Mouse (Mus musculus): Measurements from ENCODE around the gene Rarb. TPM values are rescaled to one million over a fixed set of nuclear protein-coding genes. Genes with fewer than 3 reads are reported as not detected.

Gene Rarb
- polyA plus RNA-seq, 1 experiment from 2014 or later: 18.3 TPM

DNA sequence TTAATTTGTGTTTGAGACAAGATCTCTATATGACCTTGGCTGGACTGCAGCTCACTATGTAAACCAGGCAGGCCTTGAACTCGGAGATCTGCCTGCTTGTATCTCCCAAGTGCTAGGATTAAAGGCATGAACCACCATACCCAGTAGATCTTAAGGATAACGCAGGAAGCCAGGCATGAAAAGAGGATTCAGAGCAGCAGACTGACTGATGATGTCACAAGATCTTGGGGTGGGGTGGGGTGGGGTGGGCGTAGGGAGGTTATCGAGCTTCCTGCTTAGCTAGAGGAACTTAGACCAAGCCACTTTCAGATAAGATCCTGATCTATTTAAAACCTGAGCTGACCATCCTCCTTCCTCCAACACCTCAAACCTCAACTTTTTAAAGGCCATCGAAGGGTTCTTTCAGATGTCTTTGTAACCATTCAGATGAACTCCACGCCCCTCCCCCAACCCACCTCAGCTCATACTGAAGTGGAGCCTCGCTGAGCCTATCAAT lies 249.4 kb downstream of the Rarb start:
- H3K4me2 ChIP-seq: no peak overlapping the region

DNA sequence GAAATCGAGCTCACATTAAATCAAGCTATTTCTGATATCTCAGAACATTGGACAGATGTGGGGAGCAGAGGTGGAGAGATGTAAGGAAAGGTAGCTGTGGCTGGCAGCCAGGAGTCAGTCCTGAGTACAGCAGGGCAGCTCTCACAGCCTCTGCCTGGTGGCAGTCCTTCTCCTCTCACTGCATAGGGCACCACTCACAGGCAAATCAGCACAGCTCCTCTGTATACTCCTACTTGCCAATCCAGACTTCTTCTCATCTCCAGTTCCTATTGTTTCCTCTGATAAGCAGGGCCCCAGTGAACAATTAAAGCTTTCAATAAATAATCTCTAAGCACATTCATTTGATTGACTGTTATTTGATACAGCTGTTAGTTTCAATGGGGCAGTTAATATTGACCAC lies 252.0 kb downstream of the Rarb start:
- no peak overlapping the region for H3K4me3 ChIP-seq
- no peak overlapping the region for H3K27ac ChIP-seq (replicated peaks)
- ATAC-seq (ENCODE audit: low FRiP score, low read depth): no peak
- no peaks in the 10 kb centered on the region for H3K4me1 ChIP-seq (replicated peaks)
- no peak overlapping the region for H3K9ac ChIP-seq
- H3K36me3 ChIP-seq: no peaks in the 10 kb centered on the region
- WGBS: 86% methylated on average over 1 of the region's 1 CpGs
- no peaks in the 10 kb centered on the region for H3K9me3 ChIP-seq
- H3K4me2 ChIP-seq: no peak overlapping the region
- H3K27me3 ChIP-seq: no peaks in the 10 kb centered on the region

More for the DNA sequence above, 249.4 kb downstream of the Rarb start:
- H3K9me3 ChIP-seq: no peaks in the 10 kb centered on the region
- peaks cover 6% of the 10 kb centered on the region; the same call in 1 of the 2 replicates for H3K4me1 ChIP-seq (replicated peaks)
- WGBS: 52% methylated on average over 7 of the region's 7 CpGs
- no peak for ATAC-seq (ENCODE audit: low FRiP score, low read depth)
- no peak overlapping the region for H3K4me3 ChIP-seq
- H3K9ac ChIP-seq: no peak overlapping the region
- no peak overlapping the region for H3K27ac ChIP-seq (replicated peaks)
- no peaks in the 10 kb centered on the region for H3K36me3 ChIP-seq
- H3K27me3 ChIP-seq: peaks cover 8% of the 10 kb centered on the region

DNA sequence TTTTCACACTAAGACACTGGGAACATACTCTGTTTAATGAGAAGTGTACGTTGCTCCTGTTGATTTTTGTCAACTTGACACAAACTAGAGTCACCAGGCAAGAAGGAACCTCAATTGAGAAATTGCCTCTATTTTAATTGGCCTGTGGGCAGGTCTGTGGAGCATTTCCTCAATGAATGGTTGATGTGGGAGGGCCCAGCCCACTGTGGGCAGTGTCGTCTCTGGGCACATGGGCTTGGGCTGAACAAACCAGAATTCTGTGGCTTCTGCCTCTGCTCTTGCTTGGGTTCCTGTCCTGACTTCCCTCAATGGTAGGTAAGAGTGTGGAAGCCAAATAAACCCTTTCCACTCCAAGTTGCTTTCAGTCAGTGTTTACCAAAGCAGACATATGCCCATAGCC lies 255.0 kb downstream of the Rarb start:
- Histone ChIP-seq H3K9ac (no peak overlapping the region), H3K9me3 (no peaks in the 10 kb centered on the region), H3K4me3 (no peak overlapping the region), H3K27me3 (no peaks in the 10 kb centered on the region), H3K27ac (replicated peaks) (no peak overlapping the region), H3K4me2 (no peak overlapping the region), H3K36me3 (no peaks in the 10 kb centered on the region), H3K4me1 (replicated peaks) (no peaks in the 10 kb centered on the region)
- ATAC-seq (ENCODE audit: low FRiP score, low read depth): no peak
- 73% methylated on average over 2 of the region's 2 CpGs for WGBS

DNA sequence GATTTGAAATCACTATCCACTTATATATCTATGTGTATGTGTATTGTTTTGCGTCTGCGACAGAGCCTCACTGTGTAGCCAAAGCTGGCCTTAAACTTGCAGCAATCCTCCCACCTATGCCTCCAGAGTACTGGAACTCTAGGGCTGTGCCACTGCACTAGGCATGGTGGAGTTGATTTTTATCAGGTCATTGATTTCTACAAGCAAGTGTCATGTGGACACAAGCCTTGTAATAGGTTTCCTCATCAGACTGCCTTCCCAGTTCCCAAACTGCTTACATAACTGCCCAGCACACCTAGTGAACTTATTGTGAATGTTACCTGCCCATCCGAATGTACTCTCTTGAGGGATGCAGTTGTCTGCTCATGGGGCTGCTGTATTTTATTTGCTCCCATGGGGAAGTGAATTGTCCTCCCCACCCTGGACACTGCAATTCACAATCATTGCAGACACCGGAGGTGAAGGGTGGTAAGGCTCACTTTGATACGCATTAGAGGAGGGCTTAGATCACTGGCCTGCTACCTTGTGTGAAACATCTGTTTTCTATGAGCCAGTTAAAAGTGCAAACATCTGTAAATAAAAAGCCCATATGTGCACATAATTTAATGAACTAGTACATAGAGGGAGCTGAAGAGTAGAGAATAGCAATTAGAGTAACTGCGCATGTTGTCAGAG lies 257.3 kb downstream of the Rarb start:
- no peak overlapping the region for H3K27ac ChIP-seq (replicated peaks)
- no peaks in the 10 kb centered on the region for H3K4me1 ChIP-seq (replicated peaks)
- H3K4me3 ChIP-seq: no peak overlapping the region
- 88% methylated on average over 6 of the region's 6 CpGs for WGBS
- no peaks in the 10 kb centered on the region for H3K9me3 ChIP-seq
- H3K36me3 ChIP-seq: no peaks in the 10 kb centered on the region
- H3K9ac ChIP-seq: no peak overlapping the region
- H3K27me3 ChIP-seq: no peaks in the 10 kb centered on the region
- H3K4me2 ChIP-seq: no peak overlapping the region
- no peak for ATAC-seq (ENCODE audit: low FRiP score, low read depth)

DNA sequence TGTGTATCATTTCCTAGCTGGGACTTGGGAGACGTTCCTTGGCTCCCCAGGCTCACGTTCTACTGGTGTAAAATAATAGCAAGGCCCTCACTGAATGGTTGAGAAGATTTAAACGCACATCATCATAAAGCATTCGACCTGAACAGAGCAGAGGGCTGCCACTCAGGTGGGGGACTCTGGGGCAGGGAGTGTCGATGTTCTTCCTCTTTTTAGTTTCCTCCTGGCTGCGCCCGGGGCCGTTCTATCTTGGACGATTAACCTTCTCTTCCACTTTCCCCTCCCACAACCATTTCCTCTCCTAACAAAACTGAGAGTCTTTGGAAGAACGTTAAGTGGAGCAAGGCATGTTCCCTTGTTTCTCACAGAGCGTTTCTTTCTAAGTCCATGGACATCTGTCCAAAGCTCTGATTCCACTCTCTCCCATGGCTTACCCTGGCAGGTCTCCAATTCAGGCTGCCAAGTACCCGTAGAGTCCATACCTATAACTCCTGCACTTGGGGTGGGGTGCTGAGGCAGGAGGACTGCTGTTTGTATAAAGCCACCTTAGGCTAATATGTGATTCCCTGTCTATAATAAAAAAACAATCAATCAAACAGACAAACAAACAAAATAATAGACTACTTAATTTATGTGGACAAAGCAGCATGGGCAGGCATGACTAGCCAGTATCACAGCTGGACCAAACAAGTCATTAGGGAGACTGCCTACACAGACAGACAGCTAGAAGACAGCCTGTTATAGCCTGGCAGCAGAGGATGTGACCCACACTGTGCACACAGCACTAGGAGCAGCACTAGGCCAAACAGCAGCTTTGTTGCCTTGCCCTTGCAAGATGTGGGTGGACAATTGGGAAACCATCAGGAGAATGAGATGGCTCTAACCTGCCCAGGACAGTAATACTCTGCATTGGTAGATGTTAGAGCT lies 259.4 kb downstream of the Rarb start:
- no peak overlapping the region for H3K27ac ChIP-seq (replicated peaks)
- H3K4me3 ChIP-seq: no peak overlapping the region
- H3K9me3 ChIP-seq: no peaks in the 10 kb centered on the region
- H3K4me1 ChIP-seq (replicated peaks): peaks cover 9% of the 10 kb centered on the region
- H3K27me3 ChIP-seq: no peaks in the 10 kb centered on the region
- 64% methylated on average over 12 of the region's 12 CpGs for WGBS
- ATAC-seq (ENCODE audit: low FRiP score, low read depth): peak; percentile 49; the same call in 1 of the 2 replicates
- no peak overlapping the region for H3K4me2 ChIP-seq
- H3K9ac ChIP-seq: no peak overlapping the region
- H3K36me3 ChIP-seq: no peaks in the 10 kb centered on the region

DNA sequence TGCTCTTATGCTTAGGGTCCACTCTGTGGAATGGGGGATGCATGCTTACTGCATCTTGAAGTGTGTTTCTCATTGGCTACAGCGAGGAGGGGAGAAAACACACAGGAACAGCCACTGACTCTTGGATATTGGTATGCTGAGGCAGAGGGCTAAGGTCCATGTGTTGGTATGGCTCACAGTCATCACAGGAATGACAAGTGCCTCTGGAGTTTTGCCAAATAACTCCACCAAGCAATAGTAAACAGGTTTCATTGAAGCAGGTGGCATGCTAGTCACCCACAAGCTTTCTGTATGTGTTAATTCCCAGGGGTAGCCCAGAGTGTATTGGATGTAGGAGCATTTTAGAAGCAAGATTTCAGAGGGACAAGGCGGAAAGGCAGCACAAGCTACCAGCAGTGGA lies 260.9 kb downstream of the Rarb start:
- H3K9me3 ChIP-seq: no peaks in the 10 kb centered on the region
- no peaks in the 10 kb centered on the region for H3K27me3 ChIP-seq
- no peak overlapping the region for H3K9ac ChIP-seq
- no peak overlapping the region for H3K27ac ChIP-seq (replicated peaks)
- H3K4me2 ChIP-seq: no peak overlapping the region
- H3K36me3 ChIP-seq: no peaks in the 10 kb centered on the region
- ATAC-seq (ENCODE audit: low FRiP score, low read depth): no peak
- no peak overlapping the region for H3K4me3 ChIP-seq
- H3K4me1 ChIP-seq (replicated peaks): peaks cover 15% of the 10 kb centered on the region
- WGBS: 93% methylated on average over 2 of the region's 2 CpGs

DNA sequence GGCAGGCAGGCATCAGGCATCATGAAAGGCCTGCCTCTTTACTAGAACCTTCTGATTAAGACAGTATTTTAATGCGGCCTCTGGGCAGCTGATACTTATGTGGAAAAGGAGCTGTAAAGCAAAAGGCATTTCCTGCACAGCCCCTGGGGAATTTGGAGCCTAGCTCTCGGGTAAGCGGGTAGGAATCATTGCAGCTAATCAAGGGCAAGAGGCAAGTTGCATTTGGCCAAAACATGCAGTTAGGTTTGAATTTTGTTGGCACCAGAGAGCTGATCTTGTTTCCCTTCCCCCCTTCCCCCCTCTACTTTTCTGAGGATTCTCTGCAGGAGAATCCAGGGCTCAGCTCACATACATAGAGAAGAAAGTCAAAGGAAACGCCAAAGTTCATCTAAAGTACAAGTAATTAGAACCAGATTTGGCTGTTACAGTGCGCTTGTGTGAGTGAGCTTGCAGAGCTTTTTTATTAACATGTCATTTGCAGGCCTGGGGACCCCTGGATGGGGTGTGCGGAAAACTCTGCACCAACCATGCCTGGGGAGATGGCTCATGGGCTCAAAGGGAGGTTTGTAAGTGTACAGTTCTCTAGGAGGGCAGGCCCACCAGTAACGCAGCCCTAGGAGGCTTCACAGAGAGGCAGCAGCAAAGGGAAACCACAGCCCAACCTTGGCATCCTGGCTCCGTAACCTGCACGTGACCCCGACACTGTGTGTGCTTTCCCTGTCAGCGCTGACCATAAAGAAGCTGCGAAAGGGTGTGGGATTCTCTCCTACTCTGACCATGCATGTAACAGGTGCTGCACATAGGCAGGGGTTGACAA lies 264.1 kb downstream of the Rarb start:
- ATAC-seq (ENCODE audit: low FRiP score, low read depth): no peak
- Histone ChIP-seq H3K27ac (replicated peaks) (peak overlapping the region; percentile 31; the same call in 1 of the 2 replicates), H3K27me3 (no peaks in the 10 kb centered on the region), H3K4me3 (no peak overlapping the region), H3K9me3 (no peaks in the 10 kb centered on the region), H3K4me1 (replicated peaks) (peaks cover 15% of the 10 kb centered on the region), H3K36me3 (no peaks in the 10 kb centered on the region), H3K4me2 (no peak overlapping the region), H3K9ac (no peak overlapping the region)
- WGBS: 65% methylated on average over 12 of the region's 12 CpGs

DNA sequence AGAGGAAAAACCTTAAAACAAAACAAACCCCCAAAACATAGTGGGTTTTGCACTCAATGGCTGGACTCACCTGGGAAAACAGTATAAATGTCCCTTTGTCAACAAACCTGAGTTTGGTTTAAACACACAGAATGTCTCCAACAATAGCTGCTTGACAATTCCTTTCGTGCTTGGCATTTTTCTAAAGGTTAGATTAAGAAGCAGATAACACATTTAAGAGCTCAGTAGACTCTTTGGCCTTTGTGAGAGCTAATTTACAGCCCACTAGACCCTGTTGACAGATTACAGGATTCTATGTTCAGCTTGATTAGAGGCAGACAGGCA lies 264.7 kb downstream of the Rarb start:
- H3K9ac ChIP-seq: no peak overlapping the region

DNA sequence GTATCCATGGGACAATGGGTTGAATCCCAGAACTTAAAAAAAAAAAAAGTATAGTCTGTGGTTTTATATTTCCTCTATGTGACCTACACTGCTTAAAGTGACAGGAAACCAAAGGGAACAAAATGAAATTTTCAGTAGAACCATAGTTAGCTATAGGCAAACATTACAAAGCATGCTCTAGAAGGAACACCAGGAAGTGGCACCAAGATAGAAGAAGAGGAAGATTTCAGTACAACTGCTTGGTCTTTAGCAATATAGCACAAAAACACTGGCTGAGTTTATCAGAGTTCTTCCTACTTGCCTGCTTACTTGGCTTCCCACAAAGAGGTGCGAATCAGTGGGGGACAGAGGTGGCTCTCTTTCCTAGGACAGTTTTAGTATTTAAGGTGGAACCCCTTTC lies 266.7 kb downstream of the Rarb start:
- WGBS: 80% methylated on average over 1 of the region's 1 CpGs
- Histone ChIP-seq H3K36me3 (no peaks in the 10 kb centered on the region), H3K27me3 (no peaks in the 10 kb centered on the region)

More for the DNA sequence above, 264.7 kb downstream of the Rarb start:
- Histone ChIP-seq H3K27me3 (no peaks in the 10 kb centered on the region), H3K4me3 (no peak overlapping the region), H3K27ac (replicated peaks) (0 out of 2 replicates have a peak overlapping the region, but pooled peaks have one; percentile 31), H3K4me2 (no peak overlapping the region), H3K36me3 (no peaks in the 10 kb centered on the region), H3K9me3 (no peaks in the 10 kb centered on the region), H3K4me1 (replicated peaks) (peaks cover 15% of the 10 kb centered on the region)
- no peak for ATAC-seq (ENCODE audit: low FRiP score, low read depth)
- WGBS: 77% methylated on average over 1 of the region's 1 CpGs

DNA sequence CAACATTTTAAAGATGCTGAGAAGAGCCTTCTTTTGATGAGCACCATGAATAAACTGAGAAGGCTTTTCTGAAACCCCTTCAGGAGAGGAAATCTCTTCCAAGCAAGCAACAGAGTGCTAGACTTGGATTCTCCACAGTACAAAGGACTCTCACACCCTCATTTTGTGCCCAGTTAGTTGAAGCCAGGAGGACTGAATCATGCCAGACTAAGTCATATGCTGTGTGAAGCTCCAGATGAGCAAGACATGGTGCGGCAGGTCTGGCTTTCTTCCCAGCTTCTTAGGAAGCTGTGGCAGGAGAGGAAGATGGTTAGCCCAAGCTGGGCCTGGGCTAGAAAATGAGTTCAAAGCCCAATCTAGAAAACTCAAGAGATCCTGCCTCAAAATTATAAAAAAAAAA lies 267.1 kb downstream of the Rarb start:
- no peak overlapping the region for H3K4me3 ChIP-seq
- H3K9ac ChIP-seq: no peak overlapping the region
- H3K9me3 ChIP-seq: no peaks in the 10 kb centered on the region
- no peak overlapping the region for H3K27ac ChIP-seq (replicated peaks)
- no peak overlapping the region for H3K4me2 ChIP-seq
- ATAC-seq (ENCODE audit: low FRiP score, low read depth): no peak
- peaks cover 15% of the 10 kb centered on the region for H3K4me1 ChIP-seq (replicated peaks)
- 82% methylated on average over 1 of the region's 1 CpGs for WGBS
- no peaks in the 10 kb centered on the region for H3K27me3 ChIP-seq
- H3K36me3 ChIP-seq: no peaks in the 10 kb centered on the region

More for the DNA sequence above, 266.7 kb downstream of the Rarb start:
- H3K27ac ChIP-seq (replicated peaks): no peak overlapping the region
- ATAC-seq (ENCODE audit: low FRiP score, low read depth): no peak
- H3K9me3 ChIP-seq: no peaks in the 10 kb centered on the region
- H3K4me3 ChIP-seq: no peak overlapping the region
- peaks cover 15% of the 10 kb centered on the region for H3K4me1 ChIP-seq (replicated peaks)
- no peak overlapping the region for H3K4me2 ChIP-seq
- no peak overlapping the region for H3K9ac ChIP-seq

DNA sequence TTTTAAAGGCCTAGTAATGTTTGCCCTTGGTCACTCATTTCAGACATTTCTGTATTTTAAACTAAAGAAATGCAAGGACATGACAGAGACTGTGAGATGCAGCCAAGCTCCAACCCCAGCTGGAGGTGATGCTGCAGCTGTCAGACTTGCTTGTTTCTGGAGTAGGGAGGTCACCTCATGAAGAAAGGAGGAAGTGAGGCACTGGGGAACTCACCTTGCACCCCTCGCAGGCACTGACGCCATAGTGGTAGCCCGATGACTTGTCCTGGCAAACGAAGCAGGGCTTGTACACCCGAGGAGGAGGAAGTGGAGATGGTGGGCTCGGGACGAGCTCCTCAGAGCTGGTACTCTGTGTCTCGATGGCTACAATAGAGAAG lies 270.8 kb downstream of the Rarb start:
- 89% methylated on average over 8 of the region's 8 CpGs for WGBS
- H3K9ac ChIP-seq: no peak overlapping the region
- H3K4me2 ChIP-seq: no peak overlapping the region
- ATAC-seq (ENCODE audit: low FRiP score, low read depth): no peak
- H3K36me3 ChIP-seq: no peaks in the 10 kb centered on the region
- H3K27ac ChIP-seq (replicated peaks): no peak overlapping the region
- H3K4me3 ChIP-seq: no peak overlapping the region
- H3K4me1 ChIP-seq (replicated peaks): no peaks in the 10 kb centered on the region
- H3K27me3 ChIP-seq: no peaks in the 10 kb centered on the region
- no peaks in the 10 kb centered on the region for H3K9me3 ChIP-seq
